Mouse (Mus musculus) ovary, adult 18-20 months (tissue): ENCODE data around the gene Ppm1g.

Source experiments
- DNase-seq: peaks from one replicate; pipeline ENCODE4 v3.0.0; 2022; ENCODE audit warnings: low spot score, mixed read lengths

The Ppm1g gene

DNA sequence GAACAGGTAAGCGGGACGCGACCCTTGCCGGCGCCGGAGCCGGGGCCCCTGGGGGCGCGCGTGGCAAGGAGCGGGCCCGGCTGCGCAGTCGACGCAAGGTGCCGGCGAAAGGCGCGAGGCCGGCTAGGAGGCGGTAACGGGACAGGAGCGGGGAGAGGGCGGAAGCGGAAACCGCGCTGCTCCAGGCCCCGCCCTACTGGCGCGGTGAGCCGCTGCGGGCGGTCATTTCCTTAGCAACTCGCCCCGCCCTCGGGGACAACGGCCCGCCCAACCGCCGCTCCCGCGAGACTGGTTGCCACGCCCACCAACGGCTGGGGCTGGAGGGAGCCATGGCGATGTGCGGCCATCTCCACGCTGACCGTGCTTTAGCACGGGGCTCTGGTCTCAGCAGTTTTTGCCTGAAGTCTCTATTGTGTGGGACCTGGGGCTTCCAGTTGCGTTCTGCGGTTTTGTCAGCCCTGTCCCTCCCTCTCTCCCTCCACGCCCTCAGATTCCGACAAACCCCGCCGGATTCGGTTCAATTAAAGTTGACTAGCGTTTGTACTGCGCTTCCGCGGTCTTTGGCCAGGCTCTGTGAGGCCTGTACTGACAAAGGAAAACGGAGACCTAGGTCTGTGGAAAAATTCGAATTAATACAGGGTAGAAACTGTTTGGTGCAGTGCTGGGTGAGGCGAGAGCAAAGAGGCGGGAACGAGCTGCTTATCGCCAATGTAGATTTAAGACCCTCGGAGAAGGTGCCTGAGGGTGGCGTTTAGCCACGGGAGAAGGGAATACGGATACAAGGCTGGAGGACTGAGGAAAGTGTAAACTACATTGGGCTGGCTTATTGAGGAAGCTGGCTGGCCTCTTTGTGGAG lies at the start of gene Ppm1g:
Gene Ppm1g (minus strand): TSS at position 240 of the 856 bp plus-strand sequence.
- peak; percentile 94 for DNase-seq

DNA sequence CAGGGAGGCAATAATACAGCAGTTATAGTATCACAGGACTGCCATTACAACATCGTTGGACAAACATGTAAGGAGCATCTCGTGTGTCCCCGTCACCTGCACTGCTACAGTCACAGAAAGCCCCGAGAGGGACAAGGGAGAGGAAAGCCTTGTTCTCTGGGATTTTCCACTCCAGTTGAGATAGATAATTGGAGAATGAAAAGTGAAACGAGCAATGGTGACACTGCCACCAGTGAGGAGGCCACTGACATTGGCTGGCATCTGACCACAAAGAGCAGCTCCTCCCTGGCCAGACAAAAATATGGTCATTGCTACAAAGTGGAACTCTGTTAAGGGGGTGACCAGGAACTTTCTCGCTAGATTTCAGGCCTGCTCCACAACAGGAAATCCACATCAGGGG lies 47.2 kb upstream of the Ppm1g start:
- no peak for DNase-seq

DNA sequence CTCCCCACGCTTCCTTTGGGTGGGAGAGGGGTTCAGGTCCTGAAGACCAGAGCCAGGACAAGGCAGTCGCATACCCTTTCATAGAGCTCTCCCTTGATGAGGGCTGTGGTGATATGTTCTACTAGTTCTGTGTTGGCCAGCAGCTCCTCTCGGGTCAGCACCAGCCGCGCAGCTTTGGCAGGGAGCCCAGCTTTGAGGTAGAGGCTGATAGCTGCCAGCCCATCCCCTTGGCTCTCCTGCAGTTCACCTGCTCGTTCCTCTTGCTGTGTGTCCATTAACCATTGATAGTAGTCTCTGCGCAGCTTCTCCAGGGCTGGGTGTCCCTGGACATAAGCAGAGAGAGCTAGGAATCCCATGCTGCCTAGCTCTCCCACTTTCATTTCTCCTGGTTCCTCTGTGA lies 45.6 kb upstream of the Ppm1g start:
- no peak for DNase-seq

DNA sequence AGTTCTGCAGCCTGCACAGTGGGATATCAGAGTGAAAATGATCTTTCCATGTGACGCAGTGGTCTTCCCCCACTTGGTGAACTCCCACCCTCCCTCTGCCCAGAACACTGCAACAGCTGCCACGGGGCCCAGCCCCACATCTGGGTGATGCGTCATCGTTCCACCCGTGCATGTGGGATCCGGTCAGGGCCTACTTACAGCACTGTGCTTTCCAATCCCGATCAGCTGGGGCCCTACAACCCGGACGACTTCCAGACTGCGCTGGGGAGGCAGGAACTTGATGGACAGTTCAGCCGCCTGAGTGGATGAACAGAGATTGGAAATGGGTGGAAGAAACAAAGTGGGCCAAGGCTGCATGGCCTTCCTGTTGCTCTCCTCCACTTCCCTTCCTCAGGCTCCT lies 37.1 kb upstream of the Ppm1g start:
- DNase-seq: no peak

DNA sequence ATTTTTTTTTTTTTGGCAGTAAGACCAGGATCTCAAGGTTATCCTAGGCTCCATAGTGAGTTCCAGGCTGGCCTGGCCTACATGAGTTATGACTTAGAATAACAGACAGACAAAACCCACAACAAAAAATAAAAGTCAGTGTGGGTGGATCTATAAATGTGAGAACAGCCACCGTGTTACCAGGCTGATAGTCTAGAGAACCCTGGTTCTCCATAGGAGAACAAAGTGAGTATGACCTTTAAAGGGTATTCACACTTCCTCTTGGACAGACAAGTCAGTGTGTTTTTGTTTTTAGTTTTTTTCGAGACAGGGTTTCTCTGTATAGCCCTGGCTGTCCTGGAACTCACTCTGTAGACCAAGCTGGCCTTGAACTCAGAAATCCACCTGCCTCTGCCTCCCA lies 35.5 kb upstream of the Ppm1g start:
- DNase-seq: no peak

DNA sequence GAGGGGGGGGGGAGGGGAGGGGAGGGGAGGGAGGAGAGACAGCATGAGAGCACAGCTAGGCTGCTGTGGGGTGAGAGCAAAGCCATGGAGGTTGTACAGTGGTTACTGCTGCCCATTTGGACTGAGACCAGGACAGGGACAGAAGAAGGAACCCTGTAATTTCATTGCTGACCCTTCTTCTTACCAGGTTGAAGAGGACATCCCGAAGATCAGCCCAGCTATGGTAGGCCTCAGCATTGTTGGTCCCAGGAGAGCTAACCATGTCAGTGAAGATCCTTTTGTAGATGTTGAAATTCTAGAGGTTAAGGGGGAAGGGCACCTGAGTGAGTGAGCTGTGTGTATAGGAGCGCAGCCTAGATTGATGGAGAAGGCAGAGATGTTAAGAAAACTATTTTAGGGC lies 34.9 kb upstream of the Ppm1g start:
- DNase-seq: no peak

DNA sequence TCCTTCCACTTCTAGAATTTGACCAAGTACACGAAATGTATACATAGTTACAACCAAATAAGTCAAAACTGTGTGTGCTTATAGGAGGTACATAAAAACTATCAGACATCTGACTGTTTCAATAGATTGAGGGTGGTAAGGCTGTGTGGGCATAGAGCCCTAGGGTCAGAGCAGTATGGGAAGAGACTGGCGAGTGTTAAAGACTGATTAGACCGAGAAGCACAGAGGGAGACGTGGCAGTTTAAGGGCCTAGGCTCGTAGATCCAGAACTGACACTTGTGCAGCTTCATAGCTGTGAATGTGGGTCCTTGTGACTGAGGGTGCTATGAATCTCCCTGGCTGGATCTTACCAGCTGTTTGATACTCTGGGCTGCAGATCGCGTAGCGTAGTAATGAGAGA lies 34.4 kb upstream of the Ppm1g start:
- DNase-seq: no peak

DNA sequence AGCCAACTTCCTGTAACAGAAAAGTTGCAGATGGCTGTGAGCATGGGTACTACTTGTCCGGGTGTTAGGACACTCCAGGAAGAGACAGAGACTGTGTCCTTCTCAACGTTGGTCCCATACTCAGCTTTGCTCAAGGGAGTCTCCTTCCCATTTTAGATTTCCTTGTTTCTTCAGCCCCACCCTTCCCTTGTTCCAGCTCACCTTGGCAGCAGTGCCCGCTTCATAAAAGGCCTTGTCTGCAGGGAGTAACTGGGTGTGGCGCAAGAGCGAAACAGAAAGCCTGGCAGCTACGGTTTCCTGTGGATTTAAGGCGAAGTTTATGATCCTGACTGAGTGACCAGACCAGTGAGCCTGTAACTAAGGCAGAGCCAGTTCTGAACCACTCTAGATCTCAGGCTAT lies 34.0 kb upstream of the Ppm1g start:
- no peak for DNase-seq

DNA sequence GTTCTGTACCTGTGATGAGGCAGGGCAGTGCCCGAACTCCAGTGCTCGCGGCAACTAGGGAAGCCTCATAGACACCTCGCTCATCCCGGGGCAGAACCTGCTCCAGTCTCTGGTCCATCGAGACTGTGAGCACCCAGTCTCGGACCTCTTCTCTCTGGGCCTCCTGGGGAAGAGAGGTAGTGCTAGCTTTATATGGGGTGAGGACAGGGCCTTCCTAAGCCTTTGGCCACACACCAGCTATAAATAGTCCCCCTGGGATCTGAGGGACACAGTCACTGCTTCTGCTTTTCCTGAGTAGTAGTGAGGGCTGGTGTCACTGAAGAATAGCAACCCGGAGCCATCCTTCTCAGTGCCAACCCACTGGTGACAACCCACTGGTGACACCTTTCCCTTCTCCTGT lies 33.3 kb upstream of the Ppm1g start:
- no peak for DNase-seq

DNA sequence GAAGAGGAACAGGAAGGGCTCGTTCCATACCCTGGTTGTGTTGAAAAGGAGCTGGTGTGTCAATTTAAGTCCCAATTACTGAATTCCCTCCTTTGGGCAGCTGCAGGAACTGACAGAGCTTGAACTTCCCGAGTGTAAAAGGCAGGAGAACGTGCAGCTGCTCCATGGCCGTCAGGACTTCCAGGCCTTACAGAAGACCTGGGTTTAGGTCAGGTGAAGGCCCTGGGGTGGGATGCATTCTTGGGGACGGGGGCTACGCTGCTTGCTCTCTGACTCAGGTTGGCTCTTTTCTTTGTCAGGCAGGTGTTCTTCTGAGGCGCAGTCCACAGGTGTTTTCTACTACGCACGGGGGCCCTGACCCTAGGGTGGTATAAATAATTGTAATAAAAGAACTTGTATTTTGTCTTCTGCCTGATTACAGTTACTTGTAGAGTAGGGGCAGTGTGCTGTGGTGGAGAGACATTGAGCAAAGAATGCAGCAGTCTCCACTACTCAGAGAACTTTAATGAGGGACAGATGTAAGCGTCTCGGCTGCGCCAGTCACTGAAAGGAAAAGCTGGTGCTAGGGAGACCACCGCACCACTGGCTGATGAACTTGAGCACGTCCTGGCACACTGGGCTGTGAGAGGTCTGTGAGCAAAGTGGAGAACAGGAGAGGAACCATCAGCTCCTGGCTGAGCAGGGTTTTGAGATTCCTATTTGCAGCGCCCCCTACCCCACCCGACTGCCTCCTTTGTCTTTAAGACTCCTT lies 32.5 kb upstream of the Ppm1g start:
- DNase-seq: no peak

DNA sequence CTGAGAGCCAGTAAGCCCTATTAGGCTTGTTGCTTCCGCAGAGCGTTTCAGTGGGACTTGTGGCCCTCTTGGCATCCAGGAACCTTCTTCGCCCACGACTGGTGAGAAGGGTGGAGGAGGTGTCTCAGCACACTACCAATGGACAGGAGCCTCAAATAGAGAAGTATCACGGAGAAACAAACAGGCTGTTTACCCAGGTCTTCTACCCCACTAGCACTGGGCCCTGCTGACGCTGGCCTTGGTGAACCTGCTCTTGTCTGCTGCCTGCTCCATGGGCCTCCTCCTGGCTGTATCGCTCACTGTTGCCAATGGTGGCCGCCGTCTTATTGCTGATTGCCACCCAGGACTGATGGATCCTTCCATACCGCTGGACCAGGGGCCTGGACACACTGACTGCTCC lies 31.7 kb upstream of the Ppm1g start:
- no peak for DNase-seq

DNA sequence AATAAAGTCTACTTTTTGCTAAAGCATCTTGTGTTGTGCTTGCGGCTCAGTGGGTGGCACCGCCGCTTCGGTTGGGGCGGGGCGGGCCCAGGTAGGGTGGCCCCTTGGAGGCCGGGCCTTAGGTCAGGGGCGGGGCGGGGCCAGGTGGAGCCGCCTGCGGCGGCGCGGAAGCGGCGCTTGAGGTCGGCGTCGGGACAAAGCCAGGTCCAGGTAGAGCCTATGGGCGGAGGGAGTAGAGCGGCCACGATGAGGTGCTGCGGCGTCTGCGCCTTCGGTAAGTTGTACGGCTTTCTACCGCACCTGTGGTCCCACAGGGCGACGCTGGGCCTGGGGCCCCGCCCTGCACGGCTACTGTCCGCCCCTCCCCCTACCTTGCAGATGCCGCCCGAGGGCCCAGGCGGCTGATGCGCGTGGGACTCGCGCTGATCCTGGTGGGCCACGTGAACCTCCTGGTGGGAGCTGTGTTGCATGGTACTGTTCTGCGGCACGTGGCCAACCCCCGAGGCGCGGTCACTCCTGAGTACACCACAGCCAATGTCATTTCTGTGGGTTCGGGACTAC lies 31.1 kb upstream of the Ppm1g start, which contains the start of gene Krtcap3:
Gene Krtcap3 (plus strand): TSS at position 151 of the 561 bp plus-strand sequence.
- DNase-seq: no peak

DNA sequence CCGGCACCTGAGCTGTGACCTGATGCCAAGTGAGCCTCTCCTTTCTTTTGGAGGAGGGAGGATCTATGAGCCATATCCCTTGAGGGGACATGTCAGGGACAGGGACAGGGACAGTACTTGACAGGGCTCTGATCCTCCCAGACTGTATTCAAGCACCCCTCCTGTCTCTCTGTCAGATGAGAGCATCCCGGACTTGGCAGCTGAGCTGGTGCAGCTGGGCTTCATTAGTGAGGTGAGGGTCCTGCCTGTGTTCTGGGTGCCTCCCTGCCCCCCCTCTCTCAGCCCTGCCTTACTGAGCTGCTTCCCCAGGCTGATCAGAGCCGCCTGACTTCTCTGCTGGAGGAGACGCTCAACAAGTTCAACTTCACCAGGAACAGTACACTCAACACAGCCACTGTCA lies 30.2 kb upstream of the Ppm1g start:
- DNase-seq: no peak

DNA sequence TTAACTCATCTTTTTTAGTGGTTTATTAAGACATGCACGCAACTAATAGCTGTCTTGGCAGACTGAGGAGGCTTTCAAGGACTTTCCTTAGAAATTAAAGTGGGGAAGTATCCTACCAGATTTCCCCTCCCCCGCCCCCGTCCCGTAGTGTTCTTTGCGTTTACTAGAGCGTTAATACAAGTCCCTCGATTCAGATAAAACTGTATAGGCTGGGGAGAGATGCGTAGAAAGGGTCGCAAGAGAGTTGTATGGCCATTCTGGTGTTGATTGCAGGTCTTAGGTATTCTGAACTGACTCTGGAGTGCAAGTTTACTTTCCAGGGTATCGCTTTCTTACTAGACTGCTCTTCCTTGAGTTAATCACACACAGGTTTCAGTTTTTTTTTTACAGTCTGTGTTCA lies 21.7 kb upstream of the Ppm1g start:
- DNase-seq: no peak

DNA sequence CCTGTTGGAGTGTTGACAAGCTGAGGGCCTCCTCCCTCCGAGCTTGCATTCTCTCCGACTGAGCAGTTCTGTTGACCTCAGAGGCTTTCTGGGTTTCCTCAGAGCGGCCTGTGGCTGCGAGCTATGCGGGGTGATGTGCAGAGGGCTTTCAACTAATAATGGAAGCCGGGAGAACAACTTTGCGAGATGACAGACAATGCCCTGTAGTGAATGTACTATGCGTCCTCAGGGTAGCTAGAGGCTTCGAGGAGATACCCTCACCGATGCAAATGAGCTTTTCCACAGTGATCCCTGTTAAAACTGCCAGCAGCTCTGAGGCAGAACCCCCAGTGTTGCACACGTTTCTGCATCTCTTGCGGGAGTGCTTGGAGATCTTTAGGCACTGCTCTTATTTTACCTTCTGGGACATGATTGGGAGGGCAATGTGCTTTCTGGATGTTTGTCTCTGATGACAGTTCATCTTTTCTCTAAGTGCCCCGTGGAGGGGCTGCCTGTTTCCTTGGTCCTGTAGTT lies 21.1 kb upstream of the Ppm1g start:
- no peak for DNase-seq

DNA sequence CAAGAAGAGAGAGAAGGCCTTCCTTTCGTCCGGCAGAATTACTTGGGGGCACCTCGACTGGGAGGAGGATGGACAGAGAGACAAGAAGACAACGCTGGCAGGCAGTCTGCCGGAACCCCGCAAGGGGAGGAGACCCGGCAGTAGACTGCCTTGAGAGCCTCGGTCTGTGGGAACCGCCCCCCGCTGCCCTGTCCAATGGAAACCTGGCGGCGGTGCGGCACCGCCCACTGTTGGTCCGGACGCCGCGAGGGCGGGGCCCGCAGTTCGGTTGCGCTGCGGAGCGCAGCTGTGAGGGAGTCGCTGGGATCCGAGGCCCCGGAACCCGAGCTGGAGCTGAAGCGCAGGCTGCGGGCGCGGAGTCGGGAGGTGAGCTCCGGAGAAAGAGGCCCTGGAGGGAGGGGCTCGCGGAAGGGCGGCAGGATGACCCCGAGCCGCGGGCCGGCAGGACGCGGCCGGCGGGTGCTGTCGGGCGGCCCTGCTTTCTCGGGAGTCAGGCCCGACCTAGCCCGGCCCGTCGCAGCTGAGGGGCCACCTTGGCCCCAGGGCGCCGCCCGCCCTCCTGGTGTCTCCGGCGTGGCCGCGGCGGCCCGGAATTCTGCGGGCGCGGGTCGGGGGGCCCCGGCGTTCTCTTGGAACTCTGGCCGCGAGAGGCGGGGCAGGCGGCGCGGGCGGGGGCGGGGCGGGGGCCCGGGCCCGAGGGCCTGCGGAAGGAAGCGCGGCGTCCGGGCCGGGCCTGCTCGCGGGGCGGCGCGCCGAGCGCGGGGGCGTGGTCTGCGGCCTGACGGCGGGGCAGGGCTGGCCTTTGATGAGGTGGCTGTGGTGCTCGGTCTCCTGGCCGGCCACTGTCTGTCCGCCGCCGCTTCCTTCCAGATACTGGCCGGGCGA lies 20.4 kb upstream of the Ppm1g start, which contains the start of the genes Nrbp1 and Gm9970:
Gene Nrbp1 (plus strand): TSS at position 228 of the 885 bp plus-strand sequence.
Gene Gm9970 (minus strand): TSS at position 596 of the 885 bp plus-strand sequence.
- peak; percentile 95 for DNase-seq

DNA sequence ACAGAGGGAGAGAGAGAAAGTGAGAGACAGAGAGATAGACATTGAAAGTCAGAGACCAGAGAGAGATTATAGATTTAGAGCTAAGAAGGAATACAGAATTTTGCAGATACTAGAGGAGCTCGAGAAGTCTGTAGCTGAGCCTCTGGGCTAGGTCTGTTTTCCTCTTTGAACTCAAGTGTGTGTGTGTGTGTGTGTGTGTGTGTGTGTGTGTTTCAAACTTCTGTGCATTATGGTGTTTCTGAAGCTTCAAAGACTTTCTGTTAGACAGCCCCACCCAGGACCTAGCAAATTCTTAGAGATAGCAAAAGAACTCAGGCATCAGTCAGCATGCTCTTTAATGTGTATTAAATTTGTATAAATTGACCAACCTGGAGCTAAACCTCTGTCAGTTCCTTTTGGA lies 6.2 kb upstream of the Ppm1g start:
- DNase-seq: no peak

DNA sequence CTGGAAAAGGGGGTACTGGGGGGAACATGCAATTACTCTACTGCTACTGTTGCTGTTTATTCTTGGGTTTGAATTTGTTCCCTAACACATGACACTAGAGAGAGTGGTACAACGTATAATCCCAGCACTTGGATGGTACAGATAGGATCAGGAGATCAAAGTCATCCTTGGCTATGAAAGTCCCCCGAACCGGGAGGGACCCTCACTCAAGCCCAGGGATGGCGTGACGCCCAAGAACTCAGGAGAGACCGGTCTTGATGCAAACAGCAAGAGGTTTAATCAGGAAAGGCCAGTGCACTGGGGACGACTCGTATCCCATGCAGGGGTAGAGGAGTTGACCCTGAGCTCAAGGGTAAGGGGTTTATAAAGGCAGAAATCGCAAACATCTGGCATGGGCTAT lies 2.2 kb upstream of the Ppm1g start:
- DNase-seq: no peak

DNA sequence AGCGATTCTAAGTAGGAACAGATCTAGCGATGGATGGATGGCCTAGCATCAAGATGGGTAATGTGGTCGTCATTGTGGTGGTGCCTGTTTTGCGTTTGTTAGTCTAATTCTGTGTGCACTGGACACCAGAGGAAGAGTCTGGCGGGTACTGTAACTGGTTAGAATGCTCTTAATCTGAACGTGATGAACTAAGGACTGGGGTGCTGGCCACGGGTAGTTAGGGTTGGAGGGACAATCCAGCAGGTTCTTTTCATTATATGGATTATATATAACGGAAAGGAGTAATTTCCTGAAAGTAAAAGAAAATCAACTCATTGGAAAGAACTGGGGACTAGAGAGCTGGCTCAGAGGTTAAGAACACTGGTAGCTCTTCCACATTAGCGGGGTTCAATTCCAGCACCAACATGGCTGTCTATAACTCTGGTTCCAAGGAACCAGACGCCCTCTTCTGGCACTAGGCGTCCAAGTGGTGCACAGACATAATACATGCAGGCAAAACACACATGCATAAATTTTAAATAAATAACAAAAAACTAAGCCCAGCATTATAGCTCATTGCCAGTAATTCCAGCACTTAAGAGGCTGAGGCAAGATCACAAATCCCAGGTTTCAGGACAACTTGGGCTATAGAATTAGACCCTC lies 938 bp upstream of the Ppm1g start:
- DNase-seq: no peak

DNA sequence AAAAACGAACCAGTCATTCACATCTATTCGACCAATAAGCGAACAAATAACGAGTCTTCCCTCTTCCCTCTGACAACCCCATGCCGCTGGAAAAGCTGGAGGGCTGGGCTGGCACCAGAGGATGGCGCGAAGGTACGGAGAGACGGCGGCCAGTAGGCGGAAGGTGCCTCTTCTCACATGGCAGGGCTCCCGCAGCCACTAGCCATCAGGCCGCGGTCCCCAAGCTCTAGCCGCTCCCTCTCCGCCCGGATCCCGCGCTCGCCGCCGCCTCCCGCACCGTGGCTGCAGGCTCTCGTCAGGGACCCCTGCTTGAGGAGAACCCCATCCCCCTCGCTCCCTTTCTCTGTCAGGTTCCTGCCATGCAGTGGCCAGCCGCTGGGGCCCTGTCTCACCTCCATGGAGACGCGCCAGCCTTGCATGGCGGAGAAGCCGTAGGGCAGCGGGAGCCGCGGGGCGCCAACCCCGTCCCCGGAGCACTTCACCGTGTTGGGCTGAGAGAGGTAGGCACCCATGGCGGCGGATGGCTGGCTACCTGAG lies 508 bp downstream of the Ppm1g start:
- peak; percentile 29 for DNase-seq

DNA sequence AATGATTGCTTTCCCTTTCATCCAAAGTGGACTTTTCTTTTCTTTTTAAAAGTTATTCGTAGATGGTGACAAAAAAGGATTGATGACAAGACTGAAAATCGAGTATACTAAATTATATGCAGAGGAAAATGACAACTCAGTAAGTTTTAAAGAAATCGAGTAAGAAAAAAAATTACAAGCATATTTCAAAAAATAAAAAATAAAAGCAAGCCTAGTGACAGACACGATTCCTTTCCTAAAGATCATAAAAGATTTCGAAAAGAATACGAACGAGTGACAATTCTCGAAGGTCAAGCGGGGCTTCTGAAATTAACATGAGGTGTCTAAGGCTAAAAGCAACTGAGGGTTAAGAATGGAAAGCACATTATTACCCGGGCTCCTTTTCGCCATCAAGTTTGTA lies 1.0 kb downstream of the Ppm1g start:
- DNase-seq: no peak
